Mouse (Mus musculus) intestine, embryonic 14.5 days (tissue): ENCODE measurements around the gene Map1b. TPM values are rescaled to one million over a fixed set of nuclear protein-coding genes. Genes with fewer than 3 reads are reported as not detected.

Source experiments
- ATAC-seq: fragments of 200-750 bp; cut with Nextera tagmentation; replicated peaks from 2 replicates; pipeline ENCODE4 v1.8.0; 2017; ENCODE audit warnings: low read depth, moderate number of reproducible peaks, moderate TSS enrichment, moderate library complexity; ENCODE audit not compliant: low FRiP score, low TSS enrichment
- DNase-seq: peaks from one replicate; pipeline ENCODE4 v3.0.0-alpha.2; 2018; ENCODE audit warnings: low spot score
- H3K27ac ChIP-seq: fragments of 300-500 bp; sonication (generic); 2 replicates; pipeline ENCODE4 v1.5.1; 2014; ENCODE audit warnings: low read depth, mild to moderate bottlenecking, control low read depth
- H3K27me3 ChIP-seq: fragments of 300-500 bp; sonication (generic); replicated peaks from 2 replicates; pipeline ENCODE4 v1.6.1; 2014; ENCODE audit warnings: low read length, control low read depth; ENCODE audit not compliant: control insufficient read depth, insufficient read depth
- H3K36me3 ChIP-seq: fragments of 300-500 bp; sonication (generic); 2 replicates; pipeline ENCODE4 v1.6.1; 2014; ENCODE audit warnings: low read length, control low read depth; ENCODE audit not compliant: control insufficient read depth, insufficient read depth
- H3K4me1 ChIP-seq: fragments of 300-500 bp; sonication (generic); replicated peaks from 2 replicates; pipeline ENCODE4 v1.6.1; 2014; ENCODE audit warnings: low read length, control low read depth, mixed read lengths; ENCODE audit not compliant: control insufficient read depth, insufficient read depth
- H3K4me2 ChIP-seq: fragments of 300-500 bp; sonication (generic); 2 replicates; pipeline ENCODE4 v1.6.1; 2014; ENCODE audit warnings: low read length
- H3K4me3 ChIP-seq: fragments of 300-500 bp; sonication (generic); 2 replicates; pipeline ENCODE4 v1.5.1; 2014; ENCODE audit warnings: low read depth, low read length, control low read depth, mixed read lengths
- H3K9ac ChIP-seq: fragments of 300-500 bp; sonication (generic); 2 replicates; pipeline ENCODE4 v1.6.1; 2014; ENCODE audit warnings: mild to moderate bottlenecking, low read length
- H3K9me3 ChIP-seq: fragments of 300-500 bp; sonication (generic); 2 replicates; pipeline ENCODE4 v1.6.1; 2016; ENCODE audit warnings: low read length, control low read depth; ENCODE audit not compliant: control insufficient read depth
- WGBS: fragments of 180-500 bp; shearing (Covaris S2); extraction: QIAGEN DNeasy Blood & Tissue Kit; methylation state at CpG from one replicate; pipeline ENCODE4 v1.1.7; 2014; 5-methylcytosine and 5-hydroxymethylcytosine counted together
- polyA plus RNA-seq: library from polyadenylated mRNA; unstranded; fragments of >200 nt; fragmentation: Nextera tagmentation; extraction: Ambion mirVana; gene quantifications from 2 replicates; pipeline ENCODE4 v1.2.1, GENCODE M21; 2014

Map1b gene
- polyA plus RNA-seq, 1 experiment from 2014 or later, result 167 TPM

- 72% methylated on average over 6 of the region's 6 CpGs for WGBS
- Histone ChIP-seq H3K27me3 (no peaks in the 10 kb centered on the region), H3K36me3 (peaks cover 14% of the 10 kb centered on the region; the same call in 1 of the 2 replicates), H3K4me2 (no peak overlapping the region), H3K9me3 (no peaks in the 10 kb centered on the region), H3K4me3 (no peak overlapping the region), H3K4me1 (peaks cover 6% of the 10 kb centered on the region; the same call in 1 of the 2 replicates), H3K27ac (no peak overlapping the region), H3K9ac (no peak overlapping the region)
- DNase-seq (no peak), ATAC-seq (no peak)
These were observed 139.3 kb downstream of the Map1b start for GRCm38 (mm10) chr13:99377055-99377454.

- DNase-seq (peak; percentile 92), ATAC-seq (no peak)
- Histone ChIP-seq H3K4me1 (peaks cover 6% of the 10 kb centered on the region; the same call in 1 of the 2 replicates), H3K27ac (no peak overlapping the region), H3K9me3 (no peaks in the 10 kb centered on the region), H3K27me3 (no peaks in the 10 kb centered on the region), H3K9ac (no peak overlapping the region), H3K4me3 (no peak overlapping the region), H3K4me2 (no peak overlapping the region), H3K36me3 (peaks cover 11% of the 10 kb centered on the region; the same call in 1 of the 2 replicates)
- 40% methylated on average over 6 of the region's 6 CpGs for WGBS
These were observed 140.8 kb downstream of the Map1b start for GRCm38 (mm10) chr13:99375550-99375949.

GRCm38 (mm10) chr13:99374191-99374590 is 142.1 kb downstream of the Map1b start:
- Histone ChIP-seq H3K4me3 (no peak overlapping the region), H3K4me1 (peaks cover 6% of the 10 kb centered on the region; the same call in 1 of the 2 replicates), H3K9me3 (no peaks in the 10 kb centered on the region), H3K27me3 (no peaks in the 10 kb centered on the region), H3K36me3 (peaks cover 6% of the 10 kb centered on the region; the same call in 1 of the 2 replicates), H3K4me2 (no peak overlapping the region), H3K27ac (0 out of 2 replicates have a peak overlapping the region, but pooled peaks have one; percentile 6), H3K9ac (no peak overlapping the region)
- no peak for DNase-seq
- WGBS, result 47% methylated on average over 4 of the region's 4 CpGs
- peak; percentile 58; the same call in 1 of the 2 replicates for ATAC-seq

GRCm38 (mm10) chr13:99373684-99374083 is 142.7 kb downstream of the Map1b start:
- 64% methylated on average over 7 of the region's 7 CpGs for WGBS
- H3K4me1 ChIP-seq, result peaks cover 6% of the 10 kb centered on the region; the same call in 1 of the 2 replicates
- H3K4me2 ChIP-seq, result no peak overlapping the region
- H3K9ac ChIP-seq, result no peak overlapping the region
- no peak overlapping the region for H3K4me3 ChIP-seq
- ATAC-seq (no peak), DNase-seq (no peak)
- H3K36me3 ChIP-seq, result peaks cover 5% of the 10 kb centered on the region; the same call in 1 of the 2 replicates
- H3K27me3 ChIP-seq, result no peaks in the 10 kb centered on the region
- H3K27ac ChIP-seq, result 0 out of 2 replicates have a peak overlapping the region, but pooled peaks have one; percentile 6
- H3K9me3 ChIP-seq, result no peaks in the 10 kb centered on the region

Other genes starting within 250 kb of the Map1b start
- gene Ptcd2, start 171.8 kb downstream of the Map1b start, polyA plus RNA-seq, result 54.6 and 58.7 TPM in 2 replicates
- 69.7 and 71.1 TPM in 2 replicates for gene Mrps27, start 171.8 kb downstream of the Map1b start, polyA plus RNA-seq